Mouse (Mus musculus) myocyte (in vitro differentiated cells): ENCODE data around the gene Dhx16. TPM values are rescaled to one million over a fixed set of nuclear protein-coding genes. Genes with fewer than 3 reads are reported as not detected.
A peak's percentile ranks its signal among the peaks of the same experiment; 100 is the strongest.

Source experiments
- H3K27me3 ChIP-seq: one replicate; pipeline ENCODE4 v1.6.1; 2011; ENCODE audit not compliant: control insufficient read depth, insufficient read depth, insufficient read length
- H3K36me3 ChIP-seq: one replicate; pipeline ENCODE4 v1.6.1; 2011; ENCODE audit not compliant: control insufficient read depth, insufficient read depth
- H3K4me2 ChIP-seq: one replicate; pipeline ENCODE4 v1.6.1; 2011; ENCODE audit warnings: low read depth, control low read depth
- H3K4me3 ChIP-seq: one replicate; pipeline ENCODE4 v1.5.1; 2011; ENCODE audit warnings: mild to moderate bottlenecking, control low read depth, moderate library complexity
- H3K79me2 ChIP-seq: one replicate; pipeline ENCODE4 v1.6.1; 2011; ENCODE audit not compliant: control insufficient read depth, insufficient read depth
- H3ac ChIP-seq: one replicate; pipeline ENCODE4 v1.6.1; 2011; ENCODE audit not compliant: control insufficient read depth, insufficient read length
- CEBPB ChIP-seq: IDR thresholded peaks from 2 replicates; pipeline ENCODE4 v1.6.1; 2011; ENCODE audit warnings: mild to moderate bottlenecking, moderate library complexity; ENCODE audit not compliant: poor library complexity, insufficient read depth, severe bottlenecking
- E2F4 ChIP-seq: IDR thresholded peaks from one replicate; pipeline ENCODE4 v1.6.1; 2011; ENCODE audit warnings: mild to moderate bottlenecking, control low read depth, moderate library complexity; ENCODE audit not compliant: insufficient read depth
- MAX ChIP-seq: IDR thresholded peaks from one replicate; pipeline ENCODE4 v1.6.1; 2011; ENCODE audit warnings: low read depth, mild to moderate bottlenecking, control low read depth
- MYOD1 ChIP-seq, 3 experiments: IDR thresholded peaks; one replicate each; pipeline ENCODE4 v1.6.1; 2011; ENCODE audit warnings: control low read depth in 2 of 3, low read depth in 2 of 3, mild to moderate bottlenecking in 2 of 3, moderate library complexity in 1 of 3; ENCODE audit not compliant: insufficient read length in 2 of 3, control insufficient read depth in 1 of 3
- POLR2A ChIP-seq: IDR thresholded peaks from one replicate; pipeline ENCODE4 v1.6.1; 2011; ENCODE audit warnings: low read depth, mild to moderate bottlenecking, control low read depth, moderate library complexity; ENCODE audit not compliant: insufficient read length
- POLR2AphosphoS2 ChIP-seq: IDR thresholded peaks from one replicate; pipeline ENCODE4 v1.6.1; 2011; ENCODE audit warnings: low read depth, control low read depth; ENCODE audit not compliant: insufficient read length
- REST ChIP-seq: IDR thresholded peaks from one replicate; pipeline ENCODE4 v1.6.1; 2011; ENCODE audit warnings: mild to moderate bottlenecking, control low read depth, moderate library complexity; ENCODE audit not compliant: insufficient read depth, insufficient read length
- SRF ChIP-seq: IDR thresholded peaks from one replicate; pipeline ENCODE4 v1.6.1; 2011; ENCODE audit warnings: low read depth; ENCODE audit not compliant: control insufficient read depth, insufficient read length
- TCF12 ChIP-seq: IDR thresholded peaks from one replicate; pipeline ENCODE4 v1.6.1; 2011; ENCODE audit warnings: mild to moderate bottlenecking, control low read depth; ENCODE audit not compliant: poor library complexity, insufficient read depth, severe bottlenecking
- TCF3 ChIP-seq: IDR thresholded peaks from one replicate; pipeline ENCODE4 v1.6.1; 2011; ENCODE audit warnings: low read depth, control low read depth; ENCODE audit not compliant: insufficient read length
- polyA plus RNA-seq: library from polyadenylated mRNA; unstranded; fragments of >200 nt; fragmentation: generic; extraction: Trizol; gene quantifications from one replicate; pipeline ENCODE4 v1.2.1, GENCODE M21; 2012; ENCODE audit warnings: missing spikeins

The Dhx16 gene
- polyA plus RNA-seq, 1 experiment, result 29.4 TPM

DNA sequence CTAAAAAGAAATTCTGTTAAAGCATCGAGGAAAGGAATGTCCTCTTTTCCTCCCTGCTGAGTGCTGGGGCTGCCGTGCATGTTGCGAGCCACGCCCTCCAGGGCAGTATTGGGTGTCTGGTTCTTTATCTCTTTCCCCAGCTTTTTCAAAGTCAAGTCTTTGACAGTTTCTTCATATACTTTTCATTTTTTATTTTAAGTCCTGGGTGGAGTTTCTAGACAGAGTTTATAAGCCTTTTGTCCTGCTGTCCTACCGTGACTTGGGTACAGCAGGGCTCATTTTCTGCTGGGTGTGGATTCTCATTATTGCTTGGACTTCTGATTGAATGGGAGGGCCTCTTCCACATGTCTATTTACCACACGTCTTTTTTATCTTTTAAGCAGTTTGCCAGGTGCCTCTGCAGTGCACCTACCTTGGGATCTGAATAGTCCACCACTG, 40.3 kb downstream of the Dhx16 start:
- Histone ChIP-seq H3K36me3 (peaks cover 30% of the 10 kb centered on the region), H3K79me2 (peaks cover 42% of the 10 kb centered on the region), H3K4me2 (peak overlapping the region; percentile 97), H3K27me3 (no peaks in the 10 kb centered on the region), H3ac (no peak overlapping the region), H3K4me3 (peak overlapping the region; percentile 96)
- no peak for TF ChIP-seq MYOD1 (IDR thresholded peaks at IDR 0.05; ENCODE audit: control insufficient read depth in 1 of 3, insufficient read length in 2 of 3, low read depth in 2 of 3)
- TF ChIP-seq POLR2AphosphoS2, result peak; percentile 52
- TF ChIP-seq TCF12, result no peak
- TF ChIP-seq REST, result no peak
- TF ChIP-seq MAX, result no peak
- no peak for TF ChIP-seq CEBPB
- no peak for TF ChIP-seq TCF3
- peak; percentile 46 for TF ChIP-seq POLR2A
- no peak for TF ChIP-seq E2F4

DNA sequence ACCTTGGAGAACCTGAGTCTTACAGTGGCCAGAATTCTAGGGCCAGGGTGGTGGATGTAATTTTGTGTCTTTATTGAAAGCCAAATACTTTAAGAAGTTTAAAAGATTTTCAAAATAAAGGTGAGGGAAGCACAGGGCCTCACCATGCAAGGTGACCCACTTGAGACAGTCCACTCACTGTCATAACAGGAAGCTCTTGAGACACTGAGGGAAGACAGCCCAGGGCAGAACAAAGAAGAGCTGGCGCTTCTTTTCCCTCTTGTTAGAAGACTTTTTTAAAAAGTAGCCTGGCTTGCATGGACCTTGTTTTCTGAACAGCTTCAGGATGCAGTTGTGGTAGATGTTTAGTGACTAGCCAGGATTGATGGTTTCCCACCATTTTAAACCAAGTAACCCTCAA, 40.8 kb downstream of the Dhx16 start:
- H3K27me3 ChIP-seq, result no peaks in the 10 kb centered on the region
- no peak overlapping the region for H3K4me3 ChIP-seq
- H3K79me2 ChIP-seq, result peaks cover 37% of the 10 kb centered on the region
- H3ac ChIP-seq, result no peak overlapping the region
- H3K36me3 ChIP-seq, result peaks cover 30% of the 10 kb centered on the region
- no peak for TF ChIP-seq POLR2A
- TF ChIP-seq SRF, result no peak
- TF ChIP-seq POLR2AphosphoS2, result peak; percentile 65
- no peak for TF ChIP-seq TCF12
- H3K4me2 ChIP-seq, result peak overlapping the region; percentile 97

GRCm38 (mm10) chr17:35920862-35921562, 41.4 kb downstream of the Dhx16 start:
- no peak overlapping the region for H3ac ChIP-seq

GRCm38 (mm10) chr17:35921710-35922109, 42.1 kb downstream of the Dhx16 start:
- H3K79me2 ChIP-seq, result peaks cover 29% of the 10 kb centered on the region

More at GRCm38 (mm10) chr17:35920862-35921562, 41.4 kb downstream of the Dhx16 start:
- peaks cover 33% of the 10 kb centered on the region for H3K36me3 ChIP-seq
- no peak overlapping the region for H3K4me3 ChIP-seq
- H3K79me2 ChIP-seq, result peaks cover 30% of the 10 kb centered on the region
- H3K27me3 ChIP-seq, result no peaks in the 10 kb centered on the region
- TF ChIP-seq POLR2A, result peak; percentile 41
- peak; percentile 91 for TF ChIP-seq POLR2AphosphoS2
- no peak for TF ChIP-seq REST
- no peak for TF ChIP-seq MAX
- H3K4me2 ChIP-seq, result peak overlapping the region; percentile 97

GRCm38 (mm10) chr17:35922566-35922965, 42.9 kb downstream of the Dhx16 start:
- Histone ChIP-seq H3K4me3 (no peak overlapping the region), H3K79me2 (peaks cover 21% of the 10 kb centered on the region), H3K27me3 (no peaks in the 10 kb centered on the region), H3K36me3 (peaks cover 42% of the 10 kb centered on the region), H3K4me2 (no peak overlapping the region), H3ac (no peak overlapping the region)
- TF ChIP-seq MYOD1 (IDR thresholded peaks at IDR 0.05; ENCODE audit: control insufficient read depth in 1 of 3, insufficient read length in 2 of 3, low read depth in 2 of 3) (no peak), POLR2AphosphoS2 (peak; percentile 13)

More at GRCm38 (mm10) chr17:35921710-35922109, 42.1 kb downstream of the Dhx16 start:
- no peak overlapping the region for H3ac ChIP-seq
- H3K27me3 ChIP-seq, result no peaks in the 10 kb centered on the region
- H3K36me3 ChIP-seq, result peaks cover 40% of the 10 kb centered on the region
- TF ChIP-seq POLR2AphosphoS2 (peak; percentile 80), MYOD1 (IDR thresholded peaks at IDR 0.05; ENCODE audit: control insufficient read depth in 1 of 3, insufficient read length in 2 of 3, low read depth in 2 of 3) (no peak)
- H3K4me3 ChIP-seq, result no peak overlapping the region
- no peak overlapping the region for H3K4me2 ChIP-seq

DNA sequence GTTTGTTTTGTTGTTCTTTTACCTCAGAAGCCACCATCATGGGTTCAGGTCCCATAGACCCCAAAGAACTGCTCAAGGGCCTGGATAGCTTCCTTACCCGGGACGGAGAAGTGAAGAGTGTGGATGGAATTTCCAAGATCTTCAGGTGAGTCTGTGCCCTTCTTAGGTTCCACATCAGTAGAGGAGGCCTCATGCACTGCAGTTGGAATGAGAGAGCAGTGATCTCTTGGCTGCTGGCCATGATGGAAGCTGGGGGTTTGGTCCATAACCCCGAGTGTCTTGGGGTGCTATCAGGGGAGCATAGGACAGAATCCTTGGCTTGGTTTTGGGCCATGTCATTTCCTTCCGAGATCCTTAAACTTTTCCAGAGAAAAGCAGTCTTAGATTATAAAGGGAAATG, 43.7 kb downstream of the Dhx16 start:
- Histone ChIP-seq H3K4me2 (no peak overlapping the region), H3K79me2 (peaks cover 14% of the 10 kb centered on the region), H3K27me3 (no peaks in the 10 kb centered on the region), H3K36me3 (peaks cover 42% of the 10 kb centered on the region), H3ac (no peak overlapping the region), H3K4me3 (no peak overlapping the region)
- no peak for TF ChIP-seq REST
- peak; percentile 70 for TF ChIP-seq POLR2AphosphoS2
